Mouse (Mus musculus): ENCODE data around the gene Pkn2. TPM values are rescaled to one million over a fixed set of nuclear protein-coding genes. Genes with fewer than 3 reads are reported as not detected.

Pkn2 gene
- polyA plus RNA-seq (2012; rRNA removed) = 18.7 and 20.2 TPM in 2 replicates

DNA sequence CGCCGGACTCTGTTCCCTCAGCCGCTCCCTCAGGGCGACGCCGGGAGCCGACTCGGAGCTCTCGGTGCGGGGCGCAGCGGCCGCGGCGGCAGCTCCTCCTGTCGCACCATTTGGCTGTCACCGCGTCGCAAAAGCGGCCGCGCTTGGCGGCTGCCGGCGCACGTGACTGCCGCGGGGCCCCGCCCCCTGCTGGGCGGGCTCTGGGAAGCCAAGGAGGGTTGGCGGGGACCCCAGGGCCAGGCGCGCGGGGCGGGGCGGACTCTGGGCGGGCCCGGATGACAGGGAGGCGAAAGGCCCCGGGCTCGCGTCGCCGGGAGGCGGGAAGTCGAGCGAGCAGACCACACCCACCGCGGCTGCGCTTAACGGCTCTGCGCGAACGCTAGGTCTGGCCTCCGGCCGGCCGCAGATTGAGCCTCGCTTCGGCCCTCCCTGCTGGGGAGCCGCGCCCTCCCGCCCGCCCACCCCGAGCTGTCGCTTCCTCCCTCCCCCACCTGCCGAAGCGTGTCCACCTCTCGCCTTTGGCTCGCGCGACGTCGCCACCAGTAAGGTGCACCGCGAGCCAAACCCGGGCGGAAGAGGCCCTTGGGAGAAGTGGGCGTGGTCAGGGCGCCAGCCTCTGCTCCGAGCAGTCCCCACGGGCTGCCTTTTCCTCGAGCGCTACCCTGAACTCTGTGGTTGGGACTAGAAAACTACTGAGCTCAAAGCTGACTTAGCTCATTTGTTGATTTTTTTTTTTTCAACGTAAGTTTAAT is at the start of gene Pkn2:
Gene Pkn2, minus strand, starts transcription at position 133 of the 752 bp plus-strand sequence.

DNA sequence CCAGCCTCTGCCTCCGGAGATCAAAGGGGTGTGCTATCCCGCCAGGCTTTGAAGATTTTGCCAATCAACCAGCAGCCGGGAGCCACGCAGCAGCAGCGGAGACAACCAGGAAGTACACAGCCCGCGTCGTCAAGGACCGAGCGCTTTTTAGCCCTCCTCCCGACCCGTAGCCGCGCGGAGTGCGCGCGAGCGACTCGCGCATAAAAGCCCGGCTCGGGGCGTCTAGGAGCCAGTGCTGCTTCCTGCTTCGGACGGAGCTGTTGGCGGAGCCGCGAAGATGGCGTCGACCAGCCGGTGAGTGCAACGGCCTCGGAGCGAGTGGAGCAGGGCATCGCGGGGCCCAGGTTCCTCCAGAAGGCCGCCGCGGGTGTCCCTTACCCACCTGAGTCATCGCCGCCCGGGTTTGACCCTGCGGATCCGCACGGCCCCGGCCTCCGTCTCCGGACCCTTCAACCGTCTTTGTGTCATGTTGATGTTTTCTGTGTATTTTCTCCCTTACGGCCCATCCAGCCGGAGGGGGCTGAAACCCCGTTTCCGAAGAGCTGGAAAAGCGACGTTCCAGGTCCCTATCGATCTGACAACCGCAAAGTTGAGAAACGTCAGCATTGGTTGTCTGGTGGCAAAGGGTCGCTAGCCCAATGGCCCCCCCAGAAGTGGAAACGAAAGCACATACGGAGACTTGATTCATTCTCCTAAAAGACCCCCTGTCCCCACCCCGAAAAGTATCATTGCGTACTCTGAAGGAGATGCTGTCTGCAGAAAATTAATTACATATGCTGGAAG is 116.6 kb downstream of the Pkn2 start, which contains the start of gene Gtf2b:
Gene Gtf2b, plus strand, starts transcription at position 51 of the 783 bp plus-strand sequence.

Other genes starting within 250 kb of the Pkn2 start
- 4.0 and 5.3 TPM in 2 replicates for gene Kyat3, start 181.0 kb downstream of the Pkn2 start, polyA plus RNA-seq (2012; rRNA removed)
- gene Gtf2b, start 117.0 kb downstream of the Pkn2 start, polyA plus RNA-seq (2012; rRNA removed) = 71.0 and 81.9 TPM in 2 replicates